Mouse (Mus musculus) liver, embryonic 13.5 days (tissue): Measurements from ENCODE around the gene Cfd. TPM values are rescaled to one million over a fixed set of nuclear protein-coding genes. Genes with fewer than 3 reads are reported as not detected.

ENCODE experiments used
- ATAC-seq: fragments of 200-750 bp; cut with Nextera tagmentation; 2 replicates; pipeline ENCODE4 v1.8.0; 2017; ENCODE audit warnings: low read depth, mild to moderate bottlenecking, moderate number of reproducible peaks, moderate library complexity
- DNase-seq: peaks from one replicate; pipeline ENCODE4 v3.0.0; 2022
- H3K27ac ChIP-seq: fragments of 300-500 bp; sonication (generic); 2 replicates; pipeline ENCODE4 v1.5.1; 2015; ENCODE audit warnings: moderate library complexity, mild to moderate bottlenecking, inconsistent platforms
- H3K27me3 ChIP-seq: fragments of 300-500 bp; sonication (generic); 2 replicates; pipeline ENCODE4 v1.6.1; 2015; ENCODE audit warnings: mild to moderate bottlenecking, inconsistent platforms
- H3K36me3 ChIP-seq: fragments of 300-500 bp; sonication (generic); 2 replicates; pipeline ENCODE4 v1.6.1; 2015; ENCODE audit warnings: mild to moderate bottlenecking, inconsistent platforms
- H3K4me1 ChIP-seq: fragments of 300-500 bp; sonication (generic); replicated peaks from 2 replicates; pipeline ENCODE4 v1.6.1; 2015; ENCODE audit warnings: inconsistent platforms
- H3K4me2 ChIP-seq: fragments of 300-500 bp; sonication (generic); 2 replicates; pipeline ENCODE4 v1.6.1; 2015; ENCODE audit warnings: inconsistent platforms, mild to moderate bottlenecking, moderate library complexity
- H3K4me3 ChIP-seq: fragments of 300-500 bp; sonication (generic); replicated peaks from 2 replicates; pipeline ENCODE4 v1.5.1; 2015; ENCODE audit warnings: mild to moderate bottlenecking, inconsistent platforms
- H3K9ac ChIP-seq: fragments of 300-500 bp; sonication (generic); 2 replicates; pipeline ENCODE4 v1.6.1; 2015; ENCODE audit warnings: mild to moderate bottlenecking, inconsistent platforms
- H3K9me3 ChIP-seq: fragments of 300-500 bp; sonication (generic); replicated peaks from 2 replicates; pipeline ENCODE4 v1.6.1; 2016; ENCODE audit warnings: inconsistent platforms
- WGBS: fragments of 180-500 bp; shearing (Covaris S2); methylation state at CpG from one replicate; pipeline ENCODE4 v1.1.7; 2015; ENCODE audit not compliant: insufficient replicate concordance; 5-methylcytosine and 5-hydroxymethylcytosine counted together
- polyA plus RNA-seq: library from polyadenylated mRNA; unstranded; fragments of >200 nt; fragmentation: Nextera tagmentation; extraction: Ambion mirVana; gene quantifications from 2 replicates; pipeline ENCODE4 v1.2.1, GENCODE M21; 2015

The Cfd gene
- polyA plus RNA-seq, 1 experiment from 2014 or later = not detected

GRCm38 (mm10) chr10:79862049-79862788 lies 28.4 kb upstream of the Cfd start:
- Histone ChIP-seq H3K27me3 (no peaks in the 10 kb centered on the region), H3K4me1 (peaks cover 36% of the 10 kb centered on the region), H3K4me2 (no peak overlapping the region), H3K9me3 (no peaks in the 10 kb centered on the region), H3K4me3 (no peak overlapping the region), H3K36me3 (peaks cover 82% of the 10 kb centered on the region), H3K27ac (no peak overlapping the region), H3K9ac (no peak overlapping the region)
- ATAC-seq = no peak
- 89% methylated on average over 23 of the region's 23 CpGs for WGBS
- no peak for DNase-seq

- 74% methylated on average over 10 of the region's 10 CpGs for WGBS
- Histone ChIP-seq H3K27me3 (no peaks in the 10 kb centered on the region), H3K4me3 (no peak overlapping the region), H3K4me1 (peaks cover 29% of the 10 kb centered on the region), H3K27ac (no peak overlapping the region), H3K4me2 (no peak overlapping the region), H3K9ac (no peak overlapping the region), H3K36me3 (peaks cover 75% of the 10 kb centered on the region), H3K9me3 (no peaks in the 10 kb centered on the region)
- ATAC-seq = no peak
- DNase-seq = no peak
Observed at GRCm38 (mm10) chr10:79862925-79863324, 27.7 kb upstream of the Cfd start.

- DNase-seq (no peak), ATAC-seq (peak; percentile 19)
- Histone ChIP-seq H3K27ac (no peak overlapping the region), H3K9me3 (no peaks in the 10 kb centered on the region), H3K36me3 (peaks cover 59% of the 10 kb centered on the region), H3K4me3 (no peak overlapping the region), H3K4me2 (no peak overlapping the region), H3K27me3 (no peaks in the 10 kb centered on the region), H3K9ac (no peak overlapping the region), H3K4me1 (peaks cover 15% of the 10 kb centered on the region)
- 58% methylated on average over 10 of the region's 10 CpGs for WGBS
Observed at GRCm38 (mm10) chr10:79864351-79865188, 26.1 kb upstream of the Cfd start.

- H3K36me3 ChIP-seq = peaks cover 52% of the 10 kb centered on the region
- WGBS = 63% methylated on average over 12 of the region's 12 CpGs
- H3K9ac ChIP-seq = no peak overlapping the region
- no peak overlapping the region for H3K4me3 ChIP-seq
- no peaks in the 10 kb centered on the region for H3K9me3 ChIP-seq
- H3K27ac ChIP-seq = 0 out of 2 replicates have a peak overlapping the region, but pooled peaks have one; percentile 36
- H3K4me1 ChIP-seq = peaks cover 9% of the 10 kb centered on the region
- ATAC-seq (peak; percentile 31), DNase-seq (no peak)
- no peaks in the 10 kb centered on the region for H3K27me3 ChIP-seq
- H3K4me2 ChIP-seq = no peak overlapping the region
Observed at GRCm38 (mm10) chr10:79865189-79865601, 25.5 kb upstream of the Cfd start.

GRCm38 (mm10) chr10:79865801-79866295 lies 24.8 kb upstream of the Cfd start:
- ATAC-seq (no peak), DNase-seq (no peak)
- H3K4me2 ChIP-seq = no peak overlapping the region
- no peaks in the 10 kb centered on the region for H3K9me3 ChIP-seq
- no peak overlapping the region for H3K4me3 ChIP-seq
- H3K4me1 ChIP-seq = peaks cover 9% of the 10 kb centered on the region
- H3K9ac ChIP-seq = no peak overlapping the region
- 62% methylated on average over 19 of the region's 19 CpGs for WGBS
- H3K36me3 ChIP-seq = peaks cover 46% of the 10 kb centered on the region
- H3K27me3 ChIP-seq = no peaks in the 10 kb centered on the region
- no peak overlapping the region for H3K27ac ChIP-seq

GRCm38 (mm10) chr10:79866601-79867000 lies 24.1 kb upstream of the Cfd start:
- Histone ChIP-seq H3K9me3 (no peaks in the 10 kb centered on the region), H3K4me2 (no peak overlapping the region), H3K4me3 (no peak overlapping the region), H3K27me3 (no peaks in the 10 kb centered on the region), H3K27ac (no peak overlapping the region), H3K4me1 (peaks cover 9% of the 10 kb centered on the region; the same call in 1 of the 2 replicates), H3K9ac (no peak overlapping the region), H3K36me3 (peaks cover 38% of the 10 kb centered on the region)
- WGBS = 80% methylated on average over 11 of the region's 11 CpGs
- DNase-seq = no peak
- no peak for ATAC-seq

GRCm38 (mm10) chr10:79871845-79872244 lies 18.8 kb upstream of the Cfd start:
- 82% methylated on average over 8 of the region's 8 CpGs for WGBS
- Histone ChIP-seq H3K9ac (no peak overlapping the region), H3K27me3 (peaks cover 33% of the 10 kb centered on the region), H3K27ac (no peak overlapping the region), H3K9me3 (no peaks in the 10 kb centered on the region), H3K4me1 (peaks cover 13% of the 10 kb centered on the region), H3K4me3 (no peak overlapping the region), H3K36me3 (no peaks in the 10 kb centered on the region), H3K4me2 (no peak overlapping the region)
- ATAC-seq = no peak
- no peak for DNase-seq

- 22% methylated on average over 3 of the region's 3 CpGs for WGBS
- Histone ChIP-seq H3K4me2 (no peak overlapping the region; the same call in 1 of the 2 replicates), H3K36me3 (no peaks in the 10 kb centered on the region), H3K4me1 (peaks cover 23% of the 10 kb centered on the region), H3K9ac (no peak overlapping the region), H3K9me3 (no peaks in the 10 kb centered on the region), H3K27ac (no peak overlapping the region), H3K4me3 (no peak overlapping the region), H3K27me3 (peaks cover 33% of the 10 kb centered on the region)
- ATAC-seq (no peak), DNase-seq (no peak)
Observed at GRCm38 (mm10) chr10:79872862-79873261, 17.8 kb upstream of the Cfd start.

GRCm38 (mm10) chr10:79873313-79873712 lies 17.3 kb upstream of the Cfd start:
- Histone ChIP-seq H3K27me3 (peaks cover 33% of the 10 kb centered on the region), H3K27ac (no peak overlapping the region), H3K4me1 (peaks cover 28% of the 10 kb centered on the region), H3K9me3 (no peaks in the 10 kb centered on the region), H3K4me2 (no peak overlapping the region; the same call in 1 of the 2 replicates), H3K36me3 (no peaks in the 10 kb centered on the region), H3K4me3 (peak overlapping the region; percentile 58), H3K9ac (no peak overlapping the region)
- 9% methylated on average over 6 of the region's 6 CpGs for WGBS
- no peak for ATAC-seq
- DNase-seq = no peak

- Histone ChIP-seq H3K9me3 (no peaks in the 10 kb centered on the region), H3K27me3 (peaks cover 33% of the 10 kb centered on the region), H3K4me1 (peaks cover 32% of the 10 kb centered on the region), H3K4me3 (peak overlapping the region; percentile 58), H3K4me2 (peak overlapping the region; percentile 75), H3K9ac (peak overlapping the region; percentile 62), H3K36me3 (no peaks in the 10 kb centered on the region), H3K27ac (no peak overlapping the region)
- DNase-seq (no peak), ATAC-seq (no peak)
- 3% methylated on average over 26 of the region's 26 CpGs for WGBS
Observed at GRCm38 (mm10) chr10:79873715-79874289, 16.9 kb upstream of the Cfd start.

- peak within 1 kb of the TSS; percentile 75 for H3K4me2 ChIP-seq
- H3K9ac ChIP-seq = peak within 1 kb of the TSS; percentile 62
- ATAC-seq (no peak; the same call in 1 of the 2 replicates), DNase-seq (no peak)
- H3K4me3 ChIP-seq = peak within 1 kb of the TSS; percentile 58
- no peaks in the 10 kb centered on the region for H3K36me3 ChIP-seq
- H3K9me3 ChIP-seq = no peaks in the 10 kb centered on the region
- H3K27ac ChIP-seq = no peak within 1 kb of the TSS
- under 1% methylated on average over 34 of the region's 57 CpGs for WGBS
- H3K27me3 ChIP-seq = peaks cover 35% of the 10 kb centered on the region
- H3K4me1 ChIP-seq = peaks cover 35% of the 10 kb centered on the region
Observed at GRCm38 (mm10) chr10:79874290-79874862, 16.3 kb upstream of the Cfd start, which contains the start of the genes Prtn3 and Plppr3. TSS of gene Prtn3 (plus strand) at chr10:79874476. TSS of gene Plppr3 (minus strand) at chr10:79874634.
